Mouse (Mus musculus) heart, postnatal 25 days (tissue): Measurements from ENCODE around the gene Matn3. TPM values are rescaled to one million over a fixed set of nuclear protein-coding genes. Genes with fewer than 3 reads are reported as not detected.
A peak's percentile ranks its signal among the peaks of the same experiment; 100 is the strongest.

Experiments used
- DNase-seq: peaks from one replicate; pipeline ENCODE4 v3.0.0; 2022; ENCODE audit warnings: low spot score
- intact Hi-C: fragments of 180-260 bp; cut with DNase I; formaldehyde crosslinking; loops from one replicate; pipeline ENCODE4 v1.15.1; 2025
- total RNA-seq, 2 experiments: library from RNA; stranded (reverse); gene quantifications; 2 replicates each; pipeline ENCODE4 v1.2.3; 2021

The Matn3 gene
- not detected for total RNA-seq

- intact Hi-C loops: no loop called here
- DNase-seq: peak; percentile 59
Observed at GRCm38 (mm10) chr12:8947714-8948464, at the start of gene Matn3. TSS of gene Matn3 (plus strand) at chr12:8947929.

DNA sequence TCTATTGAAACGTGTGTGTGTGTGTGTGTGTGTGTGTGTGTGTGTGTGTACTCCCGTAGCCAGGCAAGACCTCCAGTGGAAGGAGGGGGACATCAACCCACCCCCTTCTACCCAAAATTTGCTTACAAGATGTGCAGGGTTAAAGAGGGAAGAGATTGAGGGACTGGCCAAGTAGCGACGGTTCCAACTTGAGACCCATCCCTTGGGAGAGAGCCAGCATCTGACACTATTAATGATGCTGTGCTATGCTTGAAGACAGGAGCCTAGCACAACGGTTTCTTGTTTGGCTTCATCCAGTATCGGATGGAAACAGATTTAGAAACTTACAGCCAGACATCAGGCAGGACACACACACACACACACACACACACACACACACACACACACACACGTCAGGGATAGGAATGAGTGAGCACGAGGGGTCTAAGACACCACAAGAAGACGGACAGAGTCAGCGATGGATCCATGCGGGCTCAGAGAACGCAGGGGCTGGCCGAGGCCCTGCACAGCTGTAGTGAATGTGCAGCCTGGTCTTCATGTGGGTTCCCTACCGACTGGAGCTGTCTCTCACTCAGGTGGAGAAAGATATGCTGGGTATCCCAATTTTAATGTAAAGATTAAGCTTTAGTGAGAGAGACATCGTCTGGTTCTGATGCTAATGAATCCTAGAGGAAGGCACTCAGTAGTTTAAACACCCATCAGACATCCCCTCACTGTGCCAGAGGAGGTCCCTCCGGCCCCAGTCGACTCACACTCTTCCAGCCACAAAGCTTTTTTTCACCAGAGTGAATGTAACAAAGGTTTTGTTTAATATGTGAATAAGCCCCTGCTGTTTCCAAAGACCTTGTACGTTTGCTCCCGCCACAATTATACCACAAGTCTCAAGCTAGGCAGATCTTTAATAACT, 48.6 kb upstream of the Matn3 start:
- intact Hi-C loops: no loop called here
- DNase-seq: no peak

GRCm38 (mm10) chr12:8900107-8900698, 47.5 kb upstream of the Matn3 start:
- no peak for DNase-seq
- intact Hi-C loops: no loop called here

- intact Hi-C loops: no loop called here
- no peak for DNase-seq
Observed at GRCm38 (mm10) chr12:8900919-8901663, 46.6 kb upstream of the Matn3 start.

GRCm38 (mm10) chr12:8901934-8902333, 45.8 kb upstream of the Matn3 start:
- no peak for DNase-seq
- intact Hi-C loops: no loop called here

DNA sequence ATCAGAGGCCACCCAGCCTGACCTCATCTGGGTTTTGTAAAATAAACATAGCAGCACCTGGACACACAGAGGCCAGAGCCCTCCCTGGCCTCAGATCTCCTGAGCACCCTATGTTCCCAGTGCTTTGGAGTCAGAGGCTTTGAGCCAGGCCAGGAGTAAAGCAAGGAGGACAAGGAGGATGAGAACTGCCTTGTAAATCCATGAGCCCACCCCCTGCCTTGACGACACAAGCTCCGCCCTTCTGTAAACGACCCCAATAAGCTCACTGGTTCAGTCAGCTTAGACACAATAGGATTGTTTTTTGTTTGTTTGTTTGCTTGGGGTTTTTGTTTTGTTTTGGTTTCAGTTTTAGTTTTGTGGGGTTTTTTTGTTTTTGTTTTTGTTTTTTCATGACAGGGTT, 45.2 kb upstream of the Matn3 start:
- no peak for DNase-seq
- intact Hi-C loops: no loop called here

DNA sequence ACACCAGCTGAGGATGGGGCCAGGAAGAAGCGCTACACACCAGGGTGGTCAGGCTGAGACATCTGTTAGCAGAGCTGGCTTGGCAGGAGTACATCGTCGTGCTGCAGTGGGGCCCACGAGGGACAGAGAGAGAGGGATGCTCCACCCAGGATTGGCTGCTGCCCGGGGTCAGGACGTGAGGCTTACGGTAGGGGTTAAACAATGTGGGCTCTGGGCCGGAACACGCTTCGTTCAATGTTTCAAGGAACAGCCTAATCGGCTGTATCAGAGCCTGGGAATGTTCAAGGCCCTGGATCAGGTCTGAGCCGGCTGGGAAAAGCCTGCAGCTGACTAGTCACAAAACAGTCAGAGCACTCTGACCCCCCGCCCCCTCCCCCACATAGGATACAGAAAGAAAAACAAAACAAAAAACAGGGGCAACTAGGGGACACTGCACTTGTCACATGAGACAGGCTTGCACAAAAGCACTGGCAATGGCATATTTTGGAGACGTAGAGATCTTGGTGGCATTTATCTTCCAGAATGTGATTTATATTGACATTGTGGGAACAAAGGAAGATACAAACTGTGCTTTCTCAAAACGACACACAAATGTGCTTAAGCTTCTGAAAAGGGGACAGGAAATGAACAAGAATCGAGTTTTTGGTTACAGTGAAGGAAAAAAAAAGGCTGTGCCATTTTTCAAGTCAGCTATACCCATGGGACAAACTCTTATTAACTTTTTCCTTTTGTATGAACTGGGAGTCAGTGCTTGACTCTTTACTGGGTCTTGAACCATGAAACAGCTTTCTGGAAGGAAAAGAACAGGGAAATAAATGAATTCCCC, 34.7 kb upstream of the Matn3 start:
- intact Hi-C loops: no loop called here
- peak; percentile 40 for DNase-seq

DNA sequence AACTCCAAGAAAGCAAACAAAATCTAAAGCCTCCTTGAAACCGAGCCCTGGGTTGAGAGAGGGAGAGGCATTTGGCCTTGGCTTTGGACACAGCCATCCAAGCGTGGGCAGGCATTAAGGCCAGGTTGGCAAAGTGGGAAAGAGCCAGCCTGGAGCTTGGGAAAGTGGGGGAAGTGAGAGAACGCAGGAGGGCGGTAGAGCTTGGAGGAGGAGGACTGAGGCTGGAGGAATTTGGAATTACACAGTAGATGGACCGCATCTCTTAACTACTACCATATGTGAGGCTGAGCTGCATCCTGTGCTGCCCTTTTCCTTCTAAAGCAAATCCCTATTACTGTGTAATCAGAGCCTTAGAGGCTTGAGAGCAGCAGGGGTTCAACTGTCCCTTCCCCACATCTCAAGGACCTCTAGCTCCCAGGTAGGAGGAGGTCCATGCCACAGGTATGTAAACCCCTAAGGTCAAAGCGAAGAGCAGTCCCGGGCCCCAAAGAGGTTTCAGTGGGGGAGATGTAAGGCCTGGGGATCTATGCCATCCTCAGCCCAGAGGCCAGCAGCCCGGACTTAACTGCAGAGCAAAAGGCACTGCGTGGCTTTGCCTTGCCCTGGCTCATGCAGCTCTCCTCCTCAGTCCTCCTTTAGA, 33.9 kb upstream of the Matn3 start:
- DNase-seq: no peak
- intact Hi-C loops: no loop called here

- DNase-seq: no peak
Observed at GRCm38 (mm10) chr12:8916378-8916777, 31.4 kb upstream of the Matn3 start.

GRCm38 (mm10) chr12:8919231-8919630, 28.5 kb upstream of the Matn3 start:
- intact Hi-C loops: no loop called here
- DNase-seq: no peak

More at GRCm38 (mm10) chr12:8916378-8916777, 31.4 kb upstream of the Matn3 start:
- intact Hi-C loops: no loop called here

DNA sequence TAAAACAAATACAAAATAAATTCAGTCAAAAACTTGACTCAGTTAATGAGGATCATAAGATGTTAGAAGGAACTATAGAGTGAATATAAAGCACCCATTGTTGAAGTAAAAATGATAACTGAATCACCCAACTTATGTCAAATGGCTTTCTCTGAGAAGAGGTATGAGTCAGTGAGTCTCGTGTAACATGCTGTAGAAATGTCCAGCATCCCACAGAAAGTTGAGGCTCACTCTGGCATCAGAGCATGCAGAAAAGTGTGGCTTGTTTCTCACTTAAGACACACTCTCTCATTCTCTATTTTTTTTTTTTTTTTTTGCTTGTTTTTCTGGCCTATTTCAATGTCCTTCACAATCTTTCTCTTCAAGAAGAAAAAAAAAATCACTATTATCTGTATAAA, 26.7 kb upstream of the Matn3 start:
- intact Hi-C loops: loop anchor here (5.0 kb wide), 1 partner anchor 51 kb away; the partner anchor contains the start of gene Wdr35
- no peak for DNase-seq

- intact Hi-C loops: loop anchor here (2.0 to 5.0 kb wide), 3 partner anchors 15 to 51 kb away; partner anchors contain the start of gene Wdr35
- DNase-seq: peak; percentile 99
Observed at GRCm38 (mm10) chr12:8921394-8922368, 26.0 kb upstream of the Matn3 start, which contains the start of gene Laptm4a. TSS of gene Laptm4a (plus strand) at chr12:8921664.

DNA sequence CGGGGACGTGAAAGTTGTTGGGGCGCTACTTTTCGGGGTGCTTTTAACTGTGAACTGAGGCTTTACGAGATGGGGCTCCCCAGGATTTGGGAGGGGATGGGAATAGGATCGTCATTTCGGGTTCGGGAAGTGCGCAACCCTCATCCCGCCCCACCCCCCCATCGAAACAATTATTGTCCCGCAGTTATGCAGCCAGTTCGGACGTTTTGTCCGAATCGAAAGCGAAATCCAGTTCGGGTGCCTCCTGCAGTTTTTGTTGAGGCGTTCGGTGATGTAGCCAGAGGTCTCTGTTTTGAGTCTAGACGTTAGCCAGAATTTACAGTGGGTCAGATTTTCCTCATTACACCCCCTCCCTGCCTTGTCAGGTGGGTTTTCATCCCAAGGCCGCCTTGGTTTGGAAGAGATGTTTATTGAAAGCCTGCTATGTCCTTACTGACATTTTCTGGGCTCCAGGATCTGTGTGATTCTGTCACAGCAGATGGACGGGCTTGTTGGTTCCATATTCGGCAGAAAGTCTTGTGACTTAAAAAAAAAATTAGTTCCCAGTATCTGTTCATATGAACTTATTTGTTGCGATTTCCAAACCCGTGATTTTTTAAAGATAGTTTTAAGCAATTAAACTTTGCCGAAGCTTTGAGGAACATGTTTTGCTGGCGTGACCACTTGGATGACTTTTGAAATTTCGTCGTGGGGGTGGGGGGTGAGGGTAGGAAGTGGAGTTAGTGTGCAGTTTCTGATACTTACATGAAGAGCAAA, 25.2 kb upstream of the Matn3 start:
- no peak for DNase-seq
- intact Hi-C loops: loop anchor here (2.0 to 5.0 kb wide), 3 partner anchors 14 to 50 kb away; partner anchors contain the start of gene Wdr35

DNA sequence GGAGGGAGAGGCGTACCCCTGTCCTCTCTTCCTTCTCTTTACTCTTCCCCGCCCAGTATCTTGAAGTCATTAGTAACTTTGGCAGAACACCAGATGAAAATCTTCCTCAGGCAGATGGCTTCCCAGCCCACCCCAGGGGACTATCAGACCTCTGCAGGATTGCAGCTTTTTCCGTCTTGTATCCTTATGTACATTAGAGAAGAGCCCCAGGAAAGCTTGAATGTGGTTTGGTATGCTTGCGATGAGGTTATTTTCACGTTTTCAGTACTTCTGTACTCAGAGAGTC, 24.7 kb upstream of the Matn3 start:
- intact Hi-C loops: loop anchor here (2.0 to 5.0 kb wide), 3 partner anchors 14 to 49 kb away; partner anchors contain the start of gene Wdr35

DNA sequence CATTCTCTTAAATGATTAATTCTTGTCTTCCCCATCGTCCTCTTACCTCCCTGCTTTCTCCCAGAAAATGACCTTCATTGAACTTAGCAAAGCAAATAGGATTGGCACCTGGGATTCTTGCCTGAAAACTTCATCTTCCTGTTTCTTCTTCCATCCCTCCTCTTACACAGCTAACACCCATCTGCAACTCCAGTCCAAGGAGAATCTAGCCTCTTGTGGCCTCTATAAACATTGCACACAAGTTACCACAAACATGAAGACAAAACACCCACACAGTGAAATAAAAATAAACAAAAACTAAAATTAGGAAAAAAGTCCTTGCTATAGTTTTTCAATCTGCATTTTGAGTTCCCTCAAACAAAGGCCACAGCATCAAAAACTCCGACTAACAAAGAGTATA, 24.1 kb upstream of the Matn3 start:
- no peak for DNase-seq
- intact Hi-C loops: loop anchor here (2.0 to 5.0 kb wide), 3 partner anchors 13 to 49 kb away; partner anchors contain the start of gene Wdr35

More for the DNA sequence above, 24.7 kb upstream of the Matn3 start:
- no peak for DNase-seq

GRCm38 (mm10) chr12:8927652-8928051, 20.1 kb upstream of the Matn3 start:
- intact Hi-C loops: no loop called here
- DNase-seq: no peak

GRCm38 (mm10) chr12:8928766-8929165, 19.0 kb upstream of the Matn3 start:
- intact Hi-C loops: no loop called here
- no peak for DNase-seq
